Mouse (Mus musculus) heart, embryonic 12.5 days (tissue): ENCODE results near the gene Stac3. TPM values are rescaled to one million over a fixed set of nuclear protein-coding genes. Genes with fewer than 3 reads are reported as not detected.
A peak's percentile ranks its signal among the peaks of the same experiment; 100 is the strongest.

Experiments
- ATAC-seq: fragments of 200-750 bp; cut with Nextera tagmentation; 2 replicates; pipeline ENCODE4 v1.8.0; 2017; ENCODE audit warnings: moderate TSS enrichment, moderate library complexity; ENCODE audit not compliant: insufficient number of reproducible peaks, low FRiP score
- H3K27ac ChIP-seq: fragments of 300-500 bp; sonication (generic); 2 replicates; pipeline ENCODE4 v1.5.1; 2016; ENCODE audit warnings: mild to moderate bottlenecking, moderate library complexity; ENCODE audit not compliant: poor library complexity, severe bottlenecking
- H3K27me3 ChIP-seq: fragments of 300-500 bp; sonication (generic); replicated peaks from 2 replicates; pipeline ENCODE4 v1.6.1; 2016; ENCODE audit warnings: mild to moderate bottlenecking, moderate library complexity
- H3K36me3 ChIP-seq: fragments of 300-500 bp; sonication (generic); 2 replicates; pipeline ENCODE4 v1.6.1; 2016; ENCODE audit warnings: mild to moderate bottlenecking, moderate library complexity
- H3K4me1 ChIP-seq: fragments of 300-500 bp; sonication (generic); replicated peaks from 2 replicates; pipeline ENCODE4 v1.6.1; 2016; ENCODE audit warnings: mild to moderate bottlenecking
- H3K4me2 ChIP-seq: fragments of 300-500 bp; sonication (generic); 2 replicates; pipeline ENCODE4 v1.6.1; 2016; ENCODE audit warnings: mild to moderate bottlenecking, moderate library complexity
- H3K4me3 ChIP-seq: fragments of 300-500 bp; sonication (generic); 2 replicates; pipeline ENCODE4 v1.5.1; 2016; ENCODE audit warnings: mild to moderate bottlenecking
- H3K9ac ChIP-seq: fragments of 300-500 bp; sonication (generic); 2 replicates; pipeline ENCODE4 v1.6.1; 2016; ENCODE audit warnings: mild to moderate bottlenecking, moderate library complexity
- H3K9me3 ChIP-seq: fragments of 300-500 bp; sonication (generic); replicated peaks from 2 replicates; pipeline ENCODE4 v1.6.1; 2016; ENCODE audit warnings: mild to moderate bottlenecking, moderate library complexity
- WGBS: fragments of 180-500 bp; shearing (Covaris S2); methylation state at CpG from one replicate; pipeline ENCODE4 v1.1.7; 2016; 5-methylcytosine and 5-hydroxymethylcytosine counted together
- polyA plus RNA-seq: library from polyadenylated mRNA; unstranded; fragments of >200 nt; fragmentation: Nextera tagmentation; extraction: Ambion mirVana; gene quantifications from 2 replicates; pipeline ENCODE4 v1.2.1, GENCODE M21; 2016

Stac3 gene
- polyA plus RNA-seq: 0.50 and 1.1 TPM in 2 replicates

GRCm38 (mm10) chr10:127500894-127501893 lies at the start of gene Stac3:
TSS of gene Stac3 (plus strand) at chr10:127501686.
- peaks cover 56% of the 10 kb centered on the region for H3K36me3 ChIP-seq
- no peak within 1 kb of the TSS for H3K27ac ChIP-seq
- no peak within 1 kb of the TSS for H3K4me2 ChIP-seq
- H3K9ac ChIP-seq: no peak within 1 kb of the TSS
- no peaks in the 10 kb centered on the region for H3K27me3 ChIP-seq
- H3K4me3 ChIP-seq: no peak within 1 kb of the TSS
- H3K4me1 ChIP-seq: no peaks in the 10 kb centered on the region
- 60% methylated on average over 13 of the region's 13 CpGs for WGBS
- ATAC-seq: no peak
- no peaks in the 10 kb centered on the region for H3K9me3 ChIP-seq

- WGBS: 100% methylated on average over 1 of the region's 1 CpGs
These were observed 47.8 kb upstream of the Stac3 start for GRCm38 (mm10) chr10:127453701-127454100.

GRCm38 (mm10) chr10:127462411-127463096 lies 38.9 kb upstream of the Stac3 start:
- H3K4me1 ChIP-seq: no peaks in the 10 kb centered on the region
- 83% methylated on average over 5 of the region's 5 CpGs for WGBS
- no peak overlapping the region for H3K4me3 ChIP-seq
- no peak overlapping the region for H3K9ac ChIP-seq
- H3K4me2 ChIP-seq: no peak overlapping the region
- H3K36me3 ChIP-seq: peaks cover 87% of the 10 kb centered on the region
- H3K27me3 ChIP-seq: no peaks in the 10 kb centered on the region
- no peaks in the 10 kb centered on the region for H3K9me3 ChIP-seq
- ATAC-seq: no peak
- H3K27ac ChIP-seq: no peak overlapping the region

More at GRCm38 (mm10) chr10:127453701-127454100, 47.8 kb upstream of the Stac3 start:
- no peaks in the 10 kb centered on the region for H3K27me3 ChIP-seq
- no peak overlapping the region for H3K9ac ChIP-seq
- no peak overlapping the region for H3K4me2 ChIP-seq
- no peaks in the 10 kb centered on the region for H3K9me3 ChIP-seq
- ATAC-seq: no peak
- H3K36me3 ChIP-seq: peaks cover 82% of the 10 kb centered on the region
- H3K4me1 ChIP-seq: no peaks in the 10 kb centered on the region
- no peak overlapping the region for H3K4me3 ChIP-seq
- H3K27ac ChIP-seq: no peak overlapping the region

GRCm38 (mm10) chr10:127471281-127471988 lies 30.1 kb upstream of the Stac3 start:
- Histone ChIP-seq H3K9ac (peak overlapping the region; percentile 22; the same call in 1 of the 2 replicates), H3K4me1 (peaks cover 22% of the 10 kb centered on the region), H3K9me3 (no peaks in the 10 kb centered on the region), H3K27ac (peak overlapping the region; percentile 48), H3K4me2 (no peak overlapping the region), H3K36me3 (peaks cover 50% of the 10 kb centered on the region), H3K27me3 (no peaks in the 10 kb centered on the region), H3K4me3 (no peak overlapping the region)
- 42% methylated on average over 15 of the region's 15 CpGs for WGBS
- 0 out of 2 replicates have a peak, but pooled peaks have one; percentile 42 for ATAC-seq

GRCm38 (mm10) chr10:127472722-127473121 lies 28.8 kb upstream of the Stac3 start:
- 54% methylated on average over 9 of the region's 9 CpGs for WGBS
- no peaks in the 10 kb centered on the region for H3K27me3 ChIP-seq
- peaks cover 54% of the 10 kb centered on the region for H3K36me3 ChIP-seq
- H3K4me2 ChIP-seq: no peak overlapping the region
- no peak overlapping the region for H3K4me3 ChIP-seq
- no peak overlapping the region for H3K27ac ChIP-seq
- no peak overlapping the region for H3K9ac ChIP-seq
- ATAC-seq: peak; percentile 44; the same call in 1 of the 2 replicates
- peaks cover 22% of the 10 kb centered on the region for H3K4me1 ChIP-seq
- no peaks in the 10 kb centered on the region for H3K9me3 ChIP-seq

- peaks cover 53% of the 10 kb centered on the region for H3K36me3 ChIP-seq
- H3K4me3 ChIP-seq: no peak overlapping the region
- WGBS: 92% methylated on average over 4 of the region's 4 CpGs
- H3K27me3 ChIP-seq: no peaks in the 10 kb centered on the region
- no peak overlapping the region for H3K27ac ChIP-seq
- H3K9me3 ChIP-seq: no peaks in the 10 kb centered on the region
- H3K9ac ChIP-seq: no peak overlapping the region
- ATAC-seq: no peak
- H3K4me1 ChIP-seq: peaks cover 22% of the 10 kb centered on the region
- no peak overlapping the region for H3K4me2 ChIP-seq
These were observed 26.3 kb upstream of the Stac3 start for GRCm38 (mm10) chr10:127475175-127475574.

- WGBS: 93% methylated on average over 3 of the region's 3 CpGs
- H3K9me3 ChIP-seq: no peaks in the 10 kb centered on the region
- no peak overlapping the region for H3K27ac ChIP-seq
- H3K4me1 ChIP-seq: peaks cover 10% of the 10 kb centered on the region
- ATAC-seq: no peak
- H3K27me3 ChIP-seq: no peaks in the 10 kb centered on the region
- H3K9ac ChIP-seq: no peak overlapping the region
- H3K4me2 ChIP-seq: no peak overlapping the region
- H3K4me3 ChIP-seq: no peak overlapping the region
- H3K36me3 ChIP-seq: peaks cover 62% of the 10 kb centered on the region
These were observed 24.9 kb upstream of the Stac3 start for GRCm38 (mm10) chr10:127476541-127476940.

- Histone ChIP-seq H3K27me3 (no peaks in the 10 kb centered on the region), H3K4me1 (0 out of 2 replicates have a peak, but pooled peaks cover 4% of the 10 kb centered on the region), H3K4me2 (no peak overlapping the region), H3K27ac (no peak overlapping the region), H3K36me3 (peaks cover 64% of the 10 kb centered on the region), H3K9me3 (no peaks in the 10 kb centered on the region), H3K9ac (no peak overlapping the region), H3K4me3 (no peak overlapping the region)
- 83% methylated on average over 7 of the region's 7 CpGs for WGBS
- ATAC-seq: no peak
These were observed 24.2 kb upstream of the Stac3 start for GRCm38 (mm10) chr10:127477301-127477700.

- no peak overlapping the region for H3K4me2 ChIP-seq
- H3K27me3 ChIP-seq: no peaks in the 10 kb centered on the region
- H3K4me1 ChIP-seq: no peaks in the 10 kb centered on the region
- no peak for ATAC-seq
- no peak overlapping the region for H3K9ac ChIP-seq
- H3K36me3 ChIP-seq: peaks cover 69% of the 10 kb centered on the region
- H3K4me3 ChIP-seq: no peak overlapping the region
- no peaks in the 10 kb centered on the region for H3K9me3 ChIP-seq
- 95% methylated on average over 4 of the region's 4 CpGs for WGBS
- H3K27ac ChIP-seq: no peak overlapping the region
These were observed 22.4 kb upstream of the Stac3 start for GRCm38 (mm10) chr10:127479131-127479530.

- no peak overlapping the region for H3K4me2 ChIP-seq
- no peak overlapping the region for H3K27ac ChIP-seq
- no peak overlapping the region for H3K9ac ChIP-seq
- H3K36me3 ChIP-seq: peaks cover 74% of the 10 kb centered on the region
- no peaks in the 10 kb centered on the region for H3K9me3 ChIP-seq
- WGBS: 85% methylated on average over 19 of the region's 19 CpGs
- no peaks in the 10 kb centered on the region for H3K4me1 ChIP-seq
- no peaks in the 10 kb centered on the region for H3K27me3 ChIP-seq
- H3K4me3 ChIP-seq: no peak overlapping the region
- ATAC-seq: no peak
These were observed 20.4 kb upstream of the Stac3 start for GRCm38 (mm10) chr10:127480833-127481813.
